Mouse (Mus musculus) liver, embryonic 12.5 days (tissue): Measurements from ENCODE around the gene B4galnt1. TPM values are rescaled to one million over a fixed set of nuclear protein-coding genes. Genes with fewer than 3 reads are reported as not detected.
"Not testable (repeated sequence)": the region's sequence is repeated elsewhere in the genome, so short reads cannot be mapped to it uniquely, and the experiment has no call there.

Source experiments
- ATAC-seq: fragments of 200-750 bp; cut with Nextera tagmentation; 2 replicates; pipeline ENCODE4 v1.8.0; 2017; ENCODE audit warnings: moderate number of reproducible peaks, mild to moderate bottlenecking, moderate library complexity
- H3K27ac ChIP-seq: fragments of 300-500 bp; sonication (generic); 2 replicates; pipeline ENCODE4 v1.5.1; 2016; ENCODE audit warnings: mild to moderate bottlenecking
- H3K27me3 ChIP-seq: fragments of 300-500 bp; sonication (generic); replicated peaks from 2 replicates; pipeline ENCODE4 v1.6.1; 2016; ENCODE audit warnings: mild to moderate bottlenecking, moderate library complexity
- H3K36me3 ChIP-seq: fragments of 300-500 bp; sonication (generic); 2 replicates; pipeline ENCODE4 v1.6.1; 2016; ENCODE audit warnings: mild to moderate bottlenecking, moderate library complexity
- H3K4me1 ChIP-seq: fragments of 300-500 bp; sonication (generic); 2 replicates; pipeline ENCODE4 v1.6.1; 2016
- H3K4me2 ChIP-seq: fragments of 300-500 bp; sonication (generic); 2 replicates; pipeline ENCODE4 v1.6.1; 2016; ENCODE audit warnings: mild to moderate bottlenecking, moderate library complexity
- H3K4me3 ChIP-seq: fragments of 300-500 bp; sonication (generic); 2 replicates; pipeline ENCODE4 v1.5.1; 2016; ENCODE audit warnings: mild to moderate bottlenecking, moderate library complexity
- H3K9ac ChIP-seq: fragments of 300-500 bp; sonication (generic); 2 replicates; pipeline ENCODE4 v1.6.1; 2016; ENCODE audit warnings: mild to moderate bottlenecking, moderate library complexity
- H3K9me3 ChIP-seq: fragments of 300-500 bp; sonication (generic); replicated peaks from 2 replicates; pipeline ENCODE4 v1.6.1; 2016; ENCODE audit warnings: mild to moderate bottlenecking, moderate library complexity
- WGBS: fragments of 180-500 bp; shearing (Covaris S2); methylation state at CpG from one replicate; pipeline ENCODE4 v1.1.7; 2016; ENCODE audit not compliant: insufficient replicate concordance; 5-methylcytosine and 5-hydroxymethylcytosine counted together
- polyA plus RNA-seq: library from polyadenylated mRNA; unstranded; fragments of >200 nt; fragmentation: Nextera tagmentation; extraction: Ambion mirVana; gene quantifications from 2 replicates; pipeline ENCODE4 v1.2.1, GENCODE M21; 2016

B4galnt1 gene
- polyA plus RNA-seq, 1 experiment from 2014 or later, result 12.6 TPM

- H3K4me1 ChIP-seq, result peaks cover 84% of the 10 kb centered on the region
- peak overlapping the region; percentile 93 for H3K27ac ChIP-seq
- H3K4me3 ChIP-seq, result no peak overlapping the region
- peaks cover 16% of the 10 kb centered on the region for H3K36me3 ChIP-seq
- H3K27me3 ChIP-seq, result peaks cover 7% of the 10 kb centered on the region; the same call in 1 of the 2 replicates
- ATAC-seq, result no peak
- 56% methylated on average over 19 of the region's 19 CpGs for WGBS
- no peaks in the 10 kb centered on the region; the same call in 1 of the 2 replicates for H3K9me3 ChIP-seq
- H3K4me2 ChIP-seq, result peak overlapping the region; percentile 95
- peak overlapping the region; percentile 82 for H3K9ac ChIP-seq
Measured at GRCm38 (mm10) chr10:127191191-127192056, 26.4 kb downstream of the B4galnt1 start.

GRCm38 (mm10) chr10:127192057-127192328, 27.0 kb downstream of the B4galnt1 start:
- not testable (repeated sequence) for H3K4me2 ChIP-seq, ATAC-seq, H3K9ac ChIP-seq, H3K4me3 ChIP-seq, H3K27me3 ChIP-seq, H3K9me3 ChIP-seq
- peak overlapping the region; percentile 93 for H3K27ac ChIP-seq
- WGBS, result 79% methylated on average over 1 of the region's 1 CpGs
- peaks cover 88% of the 10 kb centered on the region for H3K4me1 ChIP-seq
- peaks cover 11% of the 10 kb centered on the region for H3K36me3 ChIP-seq

GRCm38 (mm10) chr10:127193011-127193410, 28.0 kb downstream of the B4galnt1 start:
- Histone ChIP-seq H3K4me1 (peaks cover 85% of the 10 kb centered on the region), H3K4me2 (peak overlapping the region; percentile 80), H3K4me3 (no peak overlapping the region), H3K27ac (peak overlapping the region; percentile 81), H3K27me3 (peaks cover 3% of the 10 kb centered on the region; the same call in 1 of the 2 replicates), H3K9ac (no peak overlapping the region), H3K9me3 (no peaks in the 10 kb centered on the region), H3K36me3 (peaks cover 18% of the 10 kb centered on the region)
- 73% methylated on average over 9 of the region's 9 CpGs for WGBS
- no peak for ATAC-seq

GRCm38 (mm10) chr10:127194428-127195327, 29.7 kb downstream of the B4galnt1 start:
- peak overlapping the region; percentile 80 for H3K4me2 ChIP-seq
- H3K27me3 ChIP-seq, result no peaks in the 10 kb centered on the region
- peaks cover 35% of the 10 kb centered on the region for H3K36me3 ChIP-seq
- WGBS, result 6% methylated on average over 22 of the region's 22 CpGs
- peak overlapping the region; percentile 90 for H3K27ac ChIP-seq
- peak overlapping the region; percentile 80 for H3K4me3 ChIP-seq
- H3K9ac ChIP-seq, result peak overlapping the region; percentile 94
- no peaks in the 10 kb centered on the region for H3K9me3 ChIP-seq
- H3K4me1 ChIP-seq, result peaks cover 78% of the 10 kb centered on the region
- peak; percentile 56 for ATAC-seq

- peak; percentile 36 for ATAC-seq
- Histone ChIP-seq H3K27ac (peak within 1 kb of the TSS; percentile 90), H3K4me2 (peak within 1 kb of the TSS; percentile 80), H3K27me3 (no peaks in the 10 kb centered on the region), H3K9ac (peak within 1 kb of the TSS; percentile 94), H3K9me3 (no peaks in the 10 kb centered on the region), H3K4me1 (peaks cover 77% of the 10 kb centered on the region), H3K4me3 (peak within 1 kb of the TSS; percentile 80), H3K36me3 (peaks cover 43% of the 10 kb centered on the region)
- under 1% methylated on average over 42 of the region's 47 CpGs for WGBS
Measured at GRCm38 (mm10) chr10:127195328-127196129, 30.5 kb downstream of the B4galnt1 start, which contains the start of gene Dtx3. TSS of gene Dtx3 (minus strand) at chr10:127195728.

- peaks cover 52% of the 10 kb centered on the region for H3K36me3 ChIP-seq
- 61% methylated on average over 5 of the region's 5 CpGs for WGBS
- peak overlapping the region; percentile 80 for H3K4me2 ChIP-seq
- no peaks in the 10 kb centered on the region for H3K9me3 ChIP-seq
- H3K27me3 ChIP-seq, result no peaks in the 10 kb centered on the region
- H3K9ac ChIP-seq, result peak overlapping the region; percentile 94
- H3K4me3 ChIP-seq, result peak overlapping the region; percentile 80
- peaks cover 74% of the 10 kb centered on the region for H3K4me1 ChIP-seq
- H3K27ac ChIP-seq, result peak overlapping the region; percentile 90
- ATAC-seq, result no peak
Measured at GRCm38 (mm10) chr10:127196392-127196791, 31.4 kb downstream of the B4galnt1 start.

- ATAC-seq, result no peak
- Histone ChIP-seq H3K4me2 (no peak overlapping the region), H3K36me3 (peaks cover 59% of the 10 kb centered on the region), H3K9ac (no peak overlapping the region), H3K9me3 (no peaks in the 10 kb centered on the region), H3K27ac (0 out of 2 replicates have a peak overlapping the region, but pooled peaks have one; percentile 30), H3K27me3 (no peaks in the 10 kb centered on the region), H3K4me3 (no peak overlapping the region), H3K4me1 (peaks cover 72% of the 10 kb centered on the region)
- WGBS, result 80% methylated on average over 8 of the region's 8 CpGs
Measured at GRCm38 (mm10) chr10:127197104-127197503, 32.1 kb downstream of the B4galnt1 start.

GRCm38 (mm10) chr10:127197505-127198110, 32.6 kb downstream of the B4galnt1 start:
- no peaks in the 10 kb centered on the region for H3K9me3 ChIP-seq
- H3K4me2 ChIP-seq, result no peak overlapping the region
- ATAC-seq, result no peak
- H3K9ac ChIP-seq, result no peak overlapping the region
- peaks cover 72% of the 10 kb centered on the region for H3K4me1 ChIP-seq
- 79% methylated on average over 11 of the region's 11 CpGs for WGBS
- H3K36me3 ChIP-seq, result peaks cover 62% of the 10 kb centered on the region
- peak overlapping the region; percentile 30; the same call in 1 of the 2 replicates for H3K27ac ChIP-seq
- H3K4me3 ChIP-seq, result no peak overlapping the region
- no peaks in the 10 kb centered on the region for H3K27me3 ChIP-seq

- Histone ChIP-seq H3K4me1 (peaks cover 72% of the 10 kb centered on the region), H3K9ac (no peak overlapping the region), H3K27me3 (no peaks in the 10 kb centered on the region), H3K4me3 (no peak overlapping the region), H3K9me3 (no peaks in the 10 kb centered on the region), H3K4me2 (no peak overlapping the region), H3K36me3 (peaks cover 65% of the 10 kb centered on the region), H3K27ac (peak overlapping the region; percentile 30)
- WGBS, result 56% methylated on average over 2 of the region's 2 CpGs
- ATAC-seq, result no peak
Measured at GRCm38 (mm10) chr10:127198492-127198891, 33.5 kb downstream of the B4galnt1 start.

GRCm38 (mm10) chr10:127199068-127199467, 34.0 kb downstream of the B4galnt1 start:
- WGBS, result 80% methylated on average over 5 of the region's 5 CpGs
- Histone ChIP-seq H3K27ac (peak overlapping the region; percentile 30), H3K9me3 (no peaks in the 10 kb centered on the region), H3K9ac (peak overlapping the region; percentile 42; the same call in 1 of the 2 replicates), H3K4me3 (no peak overlapping the region), H3K36me3 (peaks cover 71% of the 10 kb centered on the region), H3K27me3 (no peaks in the 10 kb centered on the region), H3K4me1 (peaks cover 74% of the 10 kb centered on the region), H3K4me2 (no peak overlapping the region)
- no peak for ATAC-seq

- peaks cover 74% of the 10 kb centered on the region for H3K4me1 ChIP-seq
- no peaks in the 10 kb centered on the region for H3K27me3 ChIP-seq
- no peak overlapping the region for H3K4me3 ChIP-seq
- H3K9me3 ChIP-seq, result no peaks in the 10 kb centered on the region
- peak overlapping the region; percentile 62; the same call in 1 of the 2 replicates for H3K27ac ChIP-seq
- ATAC-seq, result no peak
- no peak overlapping the region for H3K4me2 ChIP-seq
- peaks cover 74% of the 10 kb centered on the region for H3K36me3 ChIP-seq
- WGBS, result 88% methylated on average over 11 of the region's 11 CpGs
- peak overlapping the region; percentile 42; the same call in 1 of the 2 replicates for H3K9ac ChIP-seq
Measured at GRCm38 (mm10) chr10:127199474-127199873, 34.4 kb downstream of the B4galnt1 start.
